Mouse (Mus musculus) activated CD4-positive, CD25-positive, alpha-beta regulatory T cell (primary cell): ENCODE measurements around the gene Rala. TPM values are rescaled to one million over a fixed set of nuclear protein-coding genes. Genes with fewer than 3 reads are reported as not detected.

Experiments used
- polyA plus RNA-seq, 2 experiments: library from polyadenylated mRNA; unstranded; fragments of 100-300 nt; shearing (Covaris generic); gene quantifications; one replicate each; pipeline ENCODE4 v1.2.1; 2017

The Rala gene
- polyA plus RNA-seq = 10 to 100 TPM; 56.0 to 68.7 TPM

GRCm38 (mm10) chr13:17944078-17944917 lies at the start of gene Rala:
Gene Rala, minus strand, starts transcription at chr13:17944239.

GRCm38 (mm10) chr13:17992697-17993514 lies 48.9 kb upstream of the Rala start, which contains the start of gene Yae1d1:
Gene Yae1d1, minus strand, starts transcription at chr13:17993349.

Other genes starting within 250 kb of the Rala start
- 10 to 100 TPM; 75.8 to 77.7 TPM for gene Mplkip, start 249.0 kb downstream of the Rala start, polyA plus RNA-seq
- 1 to 10 TPM in 1 of 2 experiments, under 1 TPM in 1; 0.55 to 3.2 TPM for gene Sugct, start 248.7 kb downstream of the Rala start, polyA plus RNA-seq
- 10 to 100 TPM; 77.1 to 95.8 TPM for gene Cdk13, start 139.1 kb downstream of the Rala start, polyA plus RNA-seq
- gene Yae1d1, start 49.1 kb upstream of the Rala start, polyA plus RNA-seq = 10 to 100 TPM; 11.2 to 16.6 TPM